Mouse (Mus musculus) erythroblast, adult 5-6 weeks (primary cell): ENCODE results near the gene Lipt1. TPM values are rescaled to one million over a fixed set of nuclear protein-coding genes. Genes with fewer than 3 reads are reported as not detected.

Experiments used
- ATAC-seq: replicated peaks from 2 replicates; pipeline ENCODE4 v1.8.0; 2016; ENCODE audit warnings: moderate number of reproducible peaks, mild to moderate bottlenecking, moderate TSS enrichment, inconsistent platforms; ENCODE audit not compliant: poor library complexity, low FRiP score, severe bottlenecking
- total RNA-seq, 2 experiments: library from RNA; stranded (forward) in 1 of 2; stranded (reverse) in 1 of 2; fragments of 150-400 nt in 1 of 2; fragments of 200-764, 138-1000 nt in 1 of 2; gene quantifications; 2 replicates each; pipeline versions ENCODE4 v1.2.3 to v1.2.4; 2015 to 2017; ENCODE audit warnings: low replicate concordance in 2 of 2

Lipt1 gene
- total RNA-seq, 2 experiments from 2014 or later = not detected

DNA sequence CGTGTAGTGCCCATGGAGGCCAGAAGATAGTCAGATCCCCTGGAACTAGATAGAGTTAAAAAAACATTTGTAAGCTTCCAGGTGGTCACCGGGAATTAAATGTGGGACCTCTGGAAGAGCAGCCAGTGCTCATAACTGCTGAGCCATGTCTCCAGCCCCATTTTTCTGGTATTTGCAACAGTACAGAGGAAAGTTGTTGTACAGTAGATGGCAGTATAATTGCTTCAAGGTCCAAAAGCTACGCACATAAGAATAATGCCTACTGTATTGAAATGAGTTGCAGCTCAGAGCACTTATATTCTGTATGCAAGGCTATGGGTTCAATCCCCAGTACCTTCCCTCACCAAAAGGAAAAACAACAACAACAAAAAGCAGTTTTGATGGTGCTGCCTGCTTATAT, 19.9 kb downstream of the Lipt1 start:
- no peak for ATAC-seq

DNA sequence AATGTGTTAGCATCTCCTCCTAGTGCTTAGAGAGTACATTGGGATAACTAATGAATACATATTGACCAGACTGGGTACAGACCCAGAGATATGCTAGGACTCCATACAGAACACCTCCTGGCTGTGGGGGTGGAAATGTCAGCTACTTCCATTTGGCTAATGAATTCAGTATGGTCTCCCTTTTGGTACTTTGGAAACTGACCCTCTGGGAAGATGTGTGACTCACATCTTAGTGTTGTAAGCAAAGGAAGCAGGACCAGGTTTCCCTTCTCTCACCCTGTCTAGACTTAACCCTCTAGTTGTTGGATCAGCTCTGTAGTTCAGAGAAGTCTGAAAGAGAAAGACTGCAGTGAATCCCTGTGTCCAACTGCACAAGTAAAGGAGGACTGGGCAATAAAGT, 23.1 kb downstream of the Lipt1 start:
- no peak for ATAC-seq

DNA sequence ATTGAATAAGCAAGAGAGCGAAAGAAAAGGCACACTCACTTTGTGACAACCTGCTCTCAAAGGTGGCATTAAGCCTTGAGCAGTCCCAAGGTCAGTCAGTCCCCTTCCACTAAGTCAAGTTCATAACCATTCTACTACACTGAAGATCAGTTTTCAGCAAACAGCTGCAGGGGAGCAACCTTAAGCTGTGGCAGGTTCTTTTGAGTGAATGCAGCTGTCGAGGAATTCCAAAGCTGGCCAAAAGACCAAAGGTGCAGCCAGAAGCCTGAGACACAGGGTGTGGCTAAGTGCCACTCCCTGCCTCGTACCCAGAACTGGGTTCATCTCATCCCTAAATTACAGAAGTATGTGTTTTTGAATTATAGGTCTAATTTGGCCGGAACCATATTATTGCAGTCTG, 28.3 kb downstream of the Lipt1 start:
- no peak for ATAC-seq

DNA sequence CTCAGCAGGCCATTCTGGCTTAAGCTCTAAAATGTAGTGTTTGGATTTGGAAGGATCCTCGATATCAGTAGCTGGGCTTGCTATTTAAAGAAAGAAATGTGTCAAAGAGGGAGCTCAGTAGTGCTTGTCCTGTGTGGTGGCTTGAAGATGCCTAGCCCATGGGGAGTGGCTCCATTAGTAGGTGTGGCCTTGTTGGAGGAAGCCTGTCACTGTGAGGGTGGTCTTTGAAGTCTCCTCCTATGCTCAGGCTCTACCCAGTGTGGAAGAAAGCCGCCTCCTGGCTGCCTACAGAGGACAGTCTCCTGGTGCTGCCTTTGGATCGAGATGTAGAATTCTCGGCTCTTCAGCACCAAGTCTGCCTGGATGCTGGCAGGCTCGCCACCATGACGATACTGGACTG, 28.8 kb downstream of the Lipt1 start:
- no peak for ATAC-seq

DNA sequence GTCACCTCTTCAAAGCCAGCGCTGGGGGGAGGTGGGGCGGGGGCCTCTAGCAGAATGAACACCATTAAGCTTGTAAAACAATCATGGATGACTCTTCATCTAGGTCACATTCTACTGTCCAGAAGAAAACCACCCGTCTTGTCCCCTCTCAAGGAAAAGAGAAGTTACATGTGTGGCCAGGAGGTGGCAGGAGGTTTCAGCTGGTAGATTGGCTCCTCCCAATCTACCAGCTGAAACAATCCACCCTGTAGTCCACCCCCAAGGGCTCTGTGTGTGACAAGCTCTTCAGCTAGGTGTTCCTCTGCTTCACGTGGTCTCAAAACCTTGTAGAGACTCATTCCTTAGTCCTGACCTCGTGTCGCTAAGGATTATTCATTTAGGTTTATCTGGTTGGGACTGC, 31.6 kb downstream of the Lipt1 start:
- ATAC-seq = no peak

DNA sequence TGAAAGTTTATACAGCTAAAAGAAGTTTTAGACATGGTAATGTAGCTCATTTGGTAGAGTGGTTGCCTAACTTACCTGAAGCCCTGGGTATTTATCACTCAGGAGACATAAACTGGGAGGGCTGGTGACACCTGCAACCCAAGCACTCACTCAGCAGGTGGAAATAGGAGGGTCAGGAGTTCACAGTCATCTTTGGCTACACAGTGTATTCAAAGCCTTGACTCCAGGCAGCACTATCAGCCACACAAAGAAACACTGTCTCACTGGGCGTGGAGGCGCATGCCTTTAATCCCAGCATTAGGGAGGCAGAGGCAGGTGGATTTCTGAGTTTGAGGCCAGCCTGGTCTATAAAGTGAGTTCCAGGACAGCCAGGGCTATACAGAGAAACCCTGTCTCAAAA, 41.2 kb downstream of the Lipt1 start:
- ATAC-seq = no peak

DNA sequence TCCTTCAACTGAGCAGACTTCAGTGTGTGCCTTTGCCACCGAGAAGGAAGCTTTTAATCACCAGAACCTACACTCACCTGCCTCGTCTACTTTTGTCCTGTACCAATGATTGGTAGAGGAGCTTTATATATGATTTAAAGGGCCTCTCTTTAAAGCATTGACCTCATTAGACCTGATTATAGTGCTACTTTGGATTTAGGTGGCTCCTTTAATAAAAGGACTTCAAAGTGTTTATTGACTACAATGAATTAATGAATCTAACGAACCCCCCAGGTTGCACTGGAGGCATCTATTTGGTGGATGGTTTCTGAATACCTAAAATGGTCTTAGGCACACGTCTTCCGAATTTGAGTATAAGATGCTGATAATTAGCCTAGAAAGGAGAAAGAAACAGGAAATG, 44.9 kb downstream of the Lipt1 start, which contains the start of gene Lyg2:
TSS of gene Lyg2 (minus strand) at position 101 of the 400 bp plus-strand sequence.
- no peak for ATAC-seq

DNA sequence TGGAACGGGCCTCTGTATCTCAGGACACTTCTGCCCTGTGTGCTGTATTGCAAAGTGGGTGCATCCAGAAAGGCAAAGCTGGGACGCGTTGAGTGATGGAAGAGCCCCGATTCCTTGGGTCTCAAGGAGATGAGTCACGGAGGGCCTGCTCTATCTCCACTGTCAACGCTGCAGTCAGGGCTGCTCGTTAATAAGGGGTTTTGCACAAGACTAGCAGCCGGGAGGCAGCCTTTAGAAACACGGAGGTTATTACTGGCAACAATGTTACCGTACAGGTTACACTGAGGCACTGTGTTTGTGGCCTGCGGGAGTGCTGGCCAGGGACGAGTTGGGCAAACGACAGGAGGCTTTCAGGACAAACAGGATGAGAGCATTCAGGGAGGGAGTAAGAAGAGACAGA, 46.1 kb downstream of the Lipt1 start:
- ATAC-seq = no peak

DNA sequence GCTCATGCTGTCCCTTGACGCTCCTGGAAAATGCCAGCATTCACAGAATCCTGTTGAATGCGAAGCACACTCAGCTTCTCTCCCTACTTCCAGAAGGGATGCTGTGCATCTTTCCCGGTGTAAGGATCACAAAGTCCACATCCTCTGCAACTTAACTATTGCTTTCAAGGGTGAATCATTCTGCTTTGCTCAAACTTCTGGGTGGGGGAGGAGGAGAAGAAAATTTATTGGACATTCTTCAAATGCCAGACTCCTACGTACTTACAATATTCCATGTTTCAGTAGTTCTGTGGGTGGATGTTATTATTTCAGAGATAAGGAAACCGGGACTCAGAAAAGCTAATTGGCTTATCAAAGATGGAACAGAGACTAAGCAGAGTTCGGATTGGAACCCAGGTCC, 46.6 kb downstream of the Lipt1 start:
- ATAC-seq = no peak

DNA sequence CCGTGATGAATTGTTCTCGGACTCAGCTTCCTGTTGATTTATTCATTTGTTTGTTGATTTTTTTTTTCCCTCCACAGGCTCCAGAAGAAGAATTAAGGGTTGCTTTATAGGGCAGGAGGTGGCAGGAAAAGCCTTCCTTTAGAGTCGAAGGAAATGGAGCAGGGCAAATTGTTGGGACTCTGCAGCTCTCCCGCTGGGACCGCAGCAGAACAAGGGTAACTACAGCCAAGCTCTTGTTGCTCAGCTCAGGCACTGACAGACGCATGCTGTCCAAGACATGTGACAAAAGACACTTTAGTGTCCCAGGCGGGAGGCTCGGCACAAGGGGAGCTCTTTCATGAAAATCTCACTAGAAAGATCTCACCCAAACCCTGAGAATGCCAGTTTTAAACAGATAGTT, 51.0 kb downstream of the Lipt1 start:
- ATAC-seq = no peak

Other genes starting within 250 kb of the Lipt1 start
- not detected in 2 replicates for gene 2010300C02Rik, start 151.7 kb upstream of the Lipt1 start, total RNA-seq (2015; ENCODE audit: low replicate concordance)
- not detected in 2 replicates for gene 2010300C02Rik, start 151.7 kb upstream of the Lipt1 start, total RNA-seq (2017; ENCODE audit: low replicate concordance)
- 1.3 and 2.5 TPM in 2 replicates for gene Tsga10, start 5.3 kb upstream of the Lipt1 start, total RNA-seq (2015; ENCODE audit: low replicate concordance)
- gene Tsga10, start 5.3 kb upstream of the Lipt1 start, total RNA-seq (2017; ENCODE audit: low replicate concordance) = 2.9 and 5.2 TPM in 2 replicates
- gene Mitd1, start 18.7 kb downstream of the Lipt1 start, total RNA-seq (2015; ENCODE audit: low replicate concordance) = 10.4 and 24.9 TPM in 2 replicates
- gene Mitd1, start 18.7 kb downstream of the Lipt1 start, total RNA-seq (2017; ENCODE audit: low replicate concordance) = 6.7 and 13.4 TPM in 2 replicates
- 99.0 and 111 TPM in 2 replicates for gene Mrpl30, start 18.7 kb downstream of the Lipt1 start, total RNA-seq (2015; ENCODE audit: low replicate concordance)
- gene Mrpl30, start 18.7 kb downstream of the Lipt1 start, total RNA-seq (2017; ENCODE audit: low replicate concordance) = 36.2 and 43.3 TPM in 2 replicates
- gene Lyg2, start 44.8 kb downstream of the Lipt1 start, total RNA-seq (2015; ENCODE audit: low replicate concordance) = 0.77 TPM in 1 of 2 replicates, not detected in the other
- not detected in 2 replicates for gene Lyg2, start 44.8 kb downstream of the Lipt1 start, total RNA-seq (2017; ENCODE audit: low replicate concordance)
- gene Lyg1, start 86.0 kb downstream of the Lipt1 start, total RNA-seq (2015; ENCODE audit: low replicate concordance) = not detected in 2 replicates
- not detected in 2 replicates for gene Lyg1, start 86.0 kb downstream of the Lipt1 start, total RNA-seq (2017; ENCODE audit: low replicate concordance)
- 22.6 and 24.0 TPM in 2 replicates for gene Txndc9, start 126.2 kb downstream of the Lipt1 start, total RNA-seq (2015; ENCODE audit: low replicate concordance)
- gene Txndc9, start 126.2 kb downstream of the Lipt1 start, total RNA-seq (2017; ENCODE audit: low replicate concordance) = 24.8 and 30.1 TPM in 2 replicates
- 18.6 and 20.5 TPM in 2 replicates for gene Eif5b, start 126.3 kb downstream of the Lipt1 start, total RNA-seq (2015; ENCODE audit: low replicate concordance)
- 10.6 and 20.4 TPM in 2 replicates for gene Eif5b, start 126.3 kb downstream of the Lipt1 start, total RNA-seq (2017; ENCODE audit: low replicate concordance)